8 mouse cellular contexts compared by ENCODE assay signal in genomic region chr1:36744268-36744944, GRCm38 (mm10). TPM values are rescaled to one million over a fixed set of nuclear protein-coding genes. Genes with fewer than 3 reads are reported as not detected.
DNase-seq lines count a peak whose midpoint lies in the region; ATAC-seq lines count a peak whose summit lies in the region.

No protein-coding gene starts in this region.

- peak overlapping the region; percentile 1; the same call in 1 of the 2 replicates for H3K4me2 ChIP-seq in limb, embryonic 11.5 days (ENCODE audit: low read depth, severe bottlenecking)
- H3K4me2 ChIP-seq in midbrain, embryonic 13.5 days (replicated peaks) = peak overlapping the region; percentile 51

- H3K27ac ChIP-seq in embryonic facial prominence, embryonic 10.5 days (replicated peaks) = no peak overlapping the region
- H3K27ac ChIP-seq in limb, embryonic 11.5 days (replicated peaks; ENCODE audit: low read depth, low read length) = no peak overlapping the region
- H3K27ac ChIP-seq in midbrain, embryonic 13.5 days = peak overlapping the region; percentile 62

- no peaks in the 10 kb centered on the region for H3K36me3 ChIP-seq in embryonic facial prominence, embryonic 10.5 days (replicated peaks)
- no peaks in the 10 kb centered on the region for H3K36me3 ChIP-seq in limb, embryonic 11.5 days (ENCODE audit: control insufficient read depth, insufficient read depth, low read length)
- no peaks in the 10 kb centered on the region for H3K36me3 ChIP-seq in midbrain, embryonic 13.5 days

- 28% methylated on average over 17 of the region's 17 CpGs for WGBS in embryonic facial prominence, embryonic 10.5 days
- 27% methylated on average over 17 of the region's 17 CpGs for WGBS in limb, embryonic 11.5 days
- WGBS in midbrain, embryonic 13.5 days = 22% methylated on average over 17 of the region's 17 CpGs

- peaks cover 24% of the 10 kb centered on the region for H3K27me3 ChIP-seq in embryonic facial prominence, embryonic 10.5 days (replicated peaks; ENCODE audit: low read depth, poor library complexity, severe bottlenecking)
- no peaks in the 10 kb centered on the region for H3K27me3 ChIP-seq in limb, embryonic 11.5 days (ENCODE audit: control insufficient read depth, insufficient read depth, low read length)
- H3K27me3 ChIP-seq in midbrain, embryonic 13.5 days = no peaks in the 10 kb centered on the region

- H3K4me1 ChIP-seq in embryonic facial prominence, embryonic 10.5 days = peaks cover 27% of the 10 kb centered on the region
- H3K4me1 ChIP-seq in limb, embryonic 11.5 days (ENCODE audit: control insufficient read depth, insufficient read depth, low read length) = peaks cover 3% of the 10 kb centered on the region; the same call in 1 of the 2 replicates
- peaks cover 21% of the 10 kb centered on the region for H3K4me1 ChIP-seq in midbrain, embryonic 13.5 days (replicated peaks)

- H3K9me3 ChIP-seq in embryonic facial prominence, embryonic 10.5 days = no peaks in the 10 kb centered on the region
- no peaks in the 10 kb centered on the region for H3K9me3 ChIP-seq in limb, embryonic 11.5 days (ENCODE audit: control insufficient read depth, low read length)
- H3K9me3 ChIP-seq in midbrain, embryonic 13.5 days = no peaks in the 10 kb centered on the region

- peak; percentile 54 for DNase-seq in 3T3-L1 (ENCODE audit: low read depth, low spot score)
- DNase-seq in adrenal gland, postnatal 10 days = peak; percentile 82
- DNase-seq in embryonic facial prominence, embryonic 10.5 days (ENCODE audit: low spot score) = peak; percentile 77
- peak; percentile 48 for DNase-seq in heart, adult 8-10 months (ENCODE audit: low spot score)
- DNase-seq in kidney, adult 8-10 months = peak; percentile 50 to 79
- DNase-seq in limb, embryonic 11.5 days (ENCODE audit: low spot score) = peak; percentile 87
- DNase-seq in spleen, adult 12 weeks (ENCODE audit: low spot score) = peak; percentile 66

- peak overlapping the region; percentile 43 for H3K4me3 ChIP-seq in embryonic facial prominence, embryonic 10.5 days
- H3K4me3 ChIP-seq in limb, embryonic 11.5 days (ENCODE audit: low read depth, low read length) = no peak overlapping the region
- peak overlapping the region; percentile 25 for H3K4me3 ChIP-seq in midbrain, embryonic 13.5 days (replicated peaks)

- H3K9ac ChIP-seq in limb, embryonic 11.5 days (ENCODE audit: low read length) = no peak overlapping the region
- H3K9ac ChIP-seq in midbrain, embryonic 13.5 days (replicated peaks) = no peak overlapping the region

- no peak; the same call in 1 of the 2 replicates for ATAC-seq in limb, embryonic 11.5 days (ENCODE audit: insufficient number of reproducible peaks, low FRiP score, low TSS enrichment, low read depth)
- peak; percentile 93 for ATAC-seq in midbrain, embryonic 13.5 days

RNA-seq across cellular contexts. Expression of gene Zap70, which starts 17.2 kb away (rescaled TPM):
- 1 to 10 TPM; 2.1 to 2.4 TPM for total RNA-seq in adrenal gland, postnatal 10 days (2021)
- 0.24 and 0.31 TPM in 2 replicates for polyA plus RNA-seq in embryonic facial prominence, embryonic 10.5 days (2016; fragmentation: Nextera tagmentation; extraction: Ambion mirVana)
- total RNA-seq in heart, adult 8-10 months (2022) = under 1 TPM in 2 of 4 experiments, not detected in 2; 0.20 to 0.78 TPM
- polyA plus RNA-seq in limb, embryonic 11.5 days (2014; fragmentation: Nextera tagmentation; extraction: Ambion mirVana) = 0.17 and 0.32 TPM in 2 replicates
- polyA plus RNA-seq in midbrain, embryonic 13.5 days (2015; fragmentation: Nextera tagmentation; extraction: Ambion mirVana) = 0.65 and 1.1 TPM in 2 replicates

RNA-seq across cellular contexts. Expression of gene Actr1b, which starts 30.2 kb away (rescaled TPM):
- 100 to 1,000 TPM; 111 to 133 TPM for total RNA-seq in adrenal gland, postnatal 10 days (2021)
- polyA plus RNA-seq in embryonic facial prominence, embryonic 10.5 days (2016; fragmentation: Nextera tagmentation; extraction: Ambion mirVana) = 137 and 141 TPM in 2 replicates
- total RNA-seq in heart, adult 8-10 months (2022) = 10 to 100 TPM; 84.9 to 97.9 (median 92.4) TPM
- 108 and 123 TPM in 2 replicates for polyA plus RNA-seq in limb, embryonic 11.5 days (2014; fragmentation: Nextera tagmentation; extraction: Ambion mirVana)
- 97.5 and 102 TPM in 2 replicates for polyA plus RNA-seq in midbrain, embryonic 13.5 days (2015; fragmentation: Nextera tagmentation; extraction: Ambion mirVana)

RNA-seq across cellular contexts. Expression of gene 4933424G06Rik, which starts 34.5 kb away (rescaled TPM):
- not detected for total RNA-seq in adrenal gland, postnatal 10 days (2021)
- polyA plus RNA-seq in embryonic facial prominence, embryonic 10.5 days (2016; fragmentation: Nextera tagmentation; extraction: Ambion mirVana) = not detected in 2 replicates
- total RNA-seq in heart, adult 8-10 months (2022) = not detected
- 0.31 TPM in 1 of 2 replicates, not detected in the other for polyA plus RNA-seq in limb, embryonic 11.5 days (2014; fragmentation: Nextera tagmentation; extraction: Ambion mirVana)
- 0.24 and 0.36 TPM in 2 replicates for polyA plus RNA-seq in midbrain, embryonic 13.5 days (2015; fragmentation: Nextera tagmentation; extraction: Ambion mirVana)

RNA-seq across cellular contexts. Expression of gene Cox5b, which starts 53.2 kb away (rescaled TPM):
- total RNA-seq in adrenal gland, postnatal 10 days (2021) = 1,000 to 10,000 TPM; 1,610 to 1,679 TPM
- polyA plus RNA-seq in embryonic facial prominence, embryonic 10.5 days (2016; fragmentation: Nextera tagmentation; extraction: Ambion mirVana) = 515 and 522 TPM in 2 replicates
- total RNA-seq in heart, adult 8-10 months (2022) = 1,000 to 10,000 TPM; 1,794 to 2,512 (median 2,152) TPM
- polyA plus RNA-seq in limb, embryonic 11.5 days (2014; fragmentation: Nextera tagmentation; extraction: Ambion mirVana) = 490 and 518 TPM in 2 replicates
- 576 and 579 TPM in 2 replicates for polyA plus RNA-seq in midbrain, embryonic 13.5 days (2015; fragmentation: Nextera tagmentation; extraction: Ambion mirVana)
